Mouse (Mus musculus) adipose tissue, adult 10 weeks (tissue): ENCODE measurements around the gene Rnf213. TPM values are rescaled to one million over a fixed set of nuclear protein-coding genes. Genes with fewer than 3 reads are reported as not detected.

Experiments used
- polyA plus RNA-seq: library from polyadenylated mRNA; stranded (reverse); fragments of 350-450 nt; fragmentation: Illumina TruSeq; extraction: RNeasy Lipid Tissue Mini Kit (QIAGEN cat#74804); gene quantifications from one replicate; pipeline ENCODE4 v1.2.3, GENCODE M21; 2014; ENCODE audit warnings: low read depth, low replicate concordance

The Rnf213 gene
- 36.8 TPM for polyA plus RNA-seq

GRCm38 (mm10) chr11:119392800-119393482 is at the start of gene Rnf213:
TSS of gene Rnf213 (plus strand) at chr11:119393100.

DNA sequence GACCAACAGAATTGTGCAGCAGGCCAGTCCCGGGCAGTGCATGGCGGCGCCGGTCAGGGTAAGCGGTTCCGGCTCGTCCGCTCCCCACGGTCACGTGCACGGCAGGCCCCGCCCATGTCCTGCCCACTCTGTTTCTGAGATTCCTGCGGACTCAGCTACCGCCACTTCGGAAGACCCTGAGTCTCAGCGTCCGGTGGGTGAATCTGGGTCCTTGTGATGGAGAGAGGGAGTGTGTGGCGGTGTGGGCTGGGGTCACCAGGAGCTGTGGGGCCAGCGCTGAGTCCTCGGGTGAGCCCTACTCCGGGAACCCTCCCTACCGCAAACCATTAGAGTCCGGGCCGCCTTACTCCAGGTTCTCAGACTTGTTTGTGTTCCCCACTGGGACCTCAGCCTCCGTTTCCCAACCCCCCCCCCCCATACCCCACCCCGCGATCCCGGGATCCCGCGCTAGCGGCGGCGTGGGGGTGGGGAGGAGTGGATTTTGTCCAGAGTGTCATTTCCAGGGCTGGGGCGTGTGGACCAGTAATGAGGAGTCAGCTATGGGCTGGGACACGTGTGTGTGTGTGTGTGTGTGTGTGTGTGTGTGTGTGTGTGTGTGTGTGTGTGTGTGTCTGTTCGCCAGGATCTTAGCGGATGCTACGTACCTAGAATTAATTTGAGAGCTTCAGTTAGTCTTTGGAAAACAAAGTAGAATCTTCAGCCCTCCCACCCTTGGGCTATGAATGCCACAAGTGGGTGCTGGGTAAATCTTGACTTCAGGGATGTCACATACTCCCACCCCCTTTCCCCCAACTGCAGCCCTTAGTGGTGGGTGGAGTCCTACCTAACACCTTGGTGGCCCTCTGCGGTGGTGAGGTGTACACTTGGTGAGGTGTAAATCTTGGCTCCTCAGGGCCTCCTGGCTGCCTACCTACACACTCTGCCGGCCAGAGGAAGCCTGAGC is 37.2 kb upstream of the Rnf213 start, which contains the start of the genes Sgsh and Slc26a11:
Gene Sgsh (minus strand): TSS at position 94 of the 943 bp plus-strand sequence.
Gene Slc26a11 (plus strand): TSS at position 115 of the 943 bp plus-strand sequence.

GRCm38 (mm10) chr11:119490861-119491689 is 98.2 kb downstream of the Rnf213 start, which contains the start of gene Endov:
TSS of gene Endov (plus strand) at chr11:119491347.

Other genes with a start within 250 kb of the Rnf213 start
- gene Tbc1d16, start 164.6 kb upstream of the Rnf213 start, polyA plus RNA-seq = 11.0 TPM
- 7.2 TPM for gene Ccdc40, start 164.5 kb upstream of the Rnf213 start, polyA plus RNA-seq
- gene Gaa, start 125.2 kb upstream of the Rnf213 start, polyA plus RNA-seq = 98.1 TPM
- 79.4 TPM for gene Eif4a3, start 93.0 kb upstream of the Rnf213 start, polyA plus RNA-seq
- gene Card14, start 85.3 kb upstream of the Rnf213 start, polyA plus RNA-seq = 2.5 TPM
- gene Sgsh, start 37.6 kb upstream of the Rnf213 start, polyA plus RNA-seq = 12.3 TPM
- gene Slc26a11, start 37.5 kb upstream of the Rnf213 start, polyA plus RNA-seq = 9.0 TPM
- gene Endov, start 98.2 kb downstream of the Rnf213 start, polyA plus RNA-seq = 15.1 TPM
- gene Nptx1, start 154.7 kb downstream of the Rnf213 start, polyA plus RNA-seq = 10.2 TPM
- 19.6 TPM for gene Rptor, start 209.8 kb downstream of the Rnf213 start, polyA plus RNA-seq